Mouse (Mus musculus) CH12F3 (cell line): ENCODE measurements around the gene Slc9a5.

Experiments
- in situ Hi-C: fragments of 300-500 bp; cut with MboI; formaldehyde crosslinking; loops from 2 replicates; pipeline ENCODE4 v1.14.3; 2020; ENCODE audit warnings: low sequenced_read_pairs

The Slc9a5 gene

DNA sequence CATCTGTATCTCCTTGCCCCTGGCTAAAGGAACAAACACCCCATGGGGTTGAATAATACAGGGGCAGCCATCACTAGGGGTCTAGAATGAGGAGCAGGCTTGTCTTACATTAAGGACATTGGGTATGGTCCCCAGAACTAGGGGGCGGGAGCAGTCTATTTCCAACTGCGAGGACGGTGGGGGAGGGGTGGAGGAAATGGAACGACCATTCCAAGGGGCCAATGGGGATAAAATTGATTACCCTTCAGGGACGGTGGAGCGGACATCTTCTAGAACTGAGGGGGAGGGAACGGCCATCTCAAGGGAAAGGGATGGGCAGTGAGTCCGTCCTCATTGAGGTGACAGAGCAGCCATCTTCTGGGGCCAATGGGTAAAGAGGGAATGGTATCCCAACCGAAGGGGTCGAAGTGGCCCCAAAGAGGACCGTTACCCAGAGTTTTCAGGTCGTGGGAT is 23.0 kb upstream of the Slc9a5 start:
- in situ Hi-C loops = no loop called here

DNA sequence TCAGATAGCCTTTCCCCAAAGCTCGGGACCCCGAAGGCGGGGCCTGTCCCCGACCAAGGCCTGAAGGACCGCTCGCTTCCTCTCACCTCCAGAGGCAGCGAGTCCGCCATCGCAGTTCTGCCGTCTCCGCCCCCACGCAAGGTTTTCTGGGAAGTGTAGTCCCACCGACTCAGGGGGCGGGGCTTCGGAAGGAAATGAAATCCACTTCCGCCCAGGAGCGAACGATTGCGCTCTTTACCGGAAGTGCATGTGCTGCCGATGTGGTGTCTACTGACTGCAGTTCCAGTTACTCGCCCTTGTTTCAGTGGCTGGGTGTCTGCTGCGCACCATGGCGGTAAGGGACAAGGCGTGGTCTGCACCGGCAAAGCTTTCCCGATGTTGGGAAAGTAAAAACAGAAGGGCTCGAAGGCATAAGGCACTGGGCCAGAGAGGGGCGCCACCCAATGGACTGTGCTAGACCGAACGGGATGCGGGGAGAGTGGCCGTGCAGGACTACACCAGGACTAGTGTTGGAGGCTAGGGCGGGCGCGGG is 22.4 kb upstream of the Slc9a5 start, which contains the start of the genes Lrrc29 and Tmem208:
Lrrc29 (minus strand) TSS at position 138 of the 532 bp plus-strand sequence.
Tmem208 (plus strand) TSS at position 214 of the 532 bp plus-strand sequence.
- in situ Hi-C loops = no loop called here

DNA sequence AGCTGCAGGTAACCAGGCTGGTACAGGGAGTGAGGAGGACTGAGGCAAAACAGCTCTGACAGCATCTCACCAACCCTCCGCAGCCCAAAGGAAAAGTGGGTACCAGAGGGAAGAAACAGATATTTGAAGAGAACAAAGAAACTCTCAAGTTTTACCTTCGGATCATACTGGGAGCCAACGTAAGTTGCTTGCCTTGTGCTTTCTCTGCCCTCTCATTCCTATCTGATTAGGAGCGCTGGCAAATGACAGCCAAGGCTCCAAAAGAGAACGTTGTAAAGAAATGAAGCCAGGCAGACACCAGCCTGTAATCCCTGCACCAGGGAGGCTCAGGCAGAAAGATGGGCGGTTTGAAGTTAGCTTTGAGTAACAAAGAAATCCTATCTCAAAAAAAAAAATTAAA is 21.7 kb upstream of the Slc9a5 start:
- in situ Hi-C loops = no loop called here

DNA sequence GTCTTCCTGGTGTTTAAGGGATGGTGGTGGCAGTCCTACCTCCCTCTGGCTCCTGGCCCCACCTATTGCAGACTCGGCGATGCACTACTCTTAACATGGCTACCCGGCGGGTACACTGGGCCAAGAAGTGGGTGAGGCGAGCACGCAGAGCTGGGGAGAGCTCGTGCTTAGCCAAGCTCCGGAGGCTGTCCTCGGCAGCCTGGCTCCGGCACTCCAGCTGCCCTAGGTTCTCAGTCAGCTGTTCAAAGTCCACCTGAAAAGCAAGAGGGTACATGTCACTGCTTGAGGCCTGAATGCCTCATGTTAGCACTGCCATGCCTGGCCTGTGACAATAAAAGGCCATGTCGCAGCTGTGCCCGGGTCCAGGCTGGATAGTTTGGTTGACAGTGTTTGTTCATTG is 18.3 kb upstream of the Slc9a5 start:
- in situ Hi-C loops = no loop called here

DNA sequence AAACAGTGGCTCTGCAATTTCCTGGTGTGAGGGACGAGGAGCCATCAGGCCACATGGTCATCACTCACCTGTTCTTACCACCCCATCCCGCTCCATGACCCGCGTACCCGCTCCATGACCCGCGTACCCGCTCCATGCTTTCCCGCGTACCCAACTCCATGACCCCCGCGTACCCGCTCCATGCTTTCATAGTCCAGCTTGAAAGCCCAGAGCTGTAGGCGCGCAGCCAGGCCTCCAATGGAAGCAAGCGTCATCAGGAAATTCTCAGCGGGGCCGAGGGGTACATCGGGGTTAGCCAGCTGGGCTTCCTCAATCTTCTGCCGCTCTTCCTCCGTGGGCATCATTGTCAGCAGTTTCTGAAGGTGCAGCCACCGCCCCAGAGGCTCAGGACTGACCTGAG is 17.2 kb upstream of the Slc9a5 start:
- in situ Hi-C loops = no loop called here

GRCm38 (mm10) chr8:105331931-105332330 is 16.7 kb upstream of the Slc9a5 start:
- in situ Hi-C loops = no loop called here

DNA sequence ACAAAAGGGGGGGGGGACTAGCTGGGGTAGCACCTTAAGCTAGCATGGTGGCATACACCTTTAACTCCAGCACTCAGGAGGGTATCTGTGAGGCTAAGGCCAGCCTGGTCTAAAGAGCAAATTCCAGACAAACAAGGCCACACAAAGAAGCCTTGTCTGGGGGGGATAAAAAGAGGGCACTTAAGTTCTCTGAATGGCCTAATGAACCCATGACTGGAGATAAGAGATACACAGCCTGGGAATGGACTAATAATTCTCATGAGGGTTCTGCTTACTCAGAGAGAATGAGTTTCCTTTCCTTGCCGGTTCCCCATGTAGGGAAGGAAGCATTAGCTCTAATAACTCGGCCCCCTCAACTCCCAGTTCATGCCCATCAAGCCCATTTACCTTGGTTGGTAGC is 16.1 kb upstream of the Slc9a5 start:
- in situ Hi-C loops = no loop called here

GRCm38 (mm10) chr8:105336373-105337130 is 12.1 kb upstream of the Slc9a5 start:
- in situ Hi-C loops = no loop called here

GRCm38 (mm10) chr8:105338992-105339391 is 9.7 kb upstream of the Slc9a5 start:
- in situ Hi-C loops = no loop called here

GRCm38 (mm10) chr8:105339886-105340635 is 8.6 kb upstream of the Slc9a5 start:
- in situ Hi-C loops = no loop called here

DNA sequence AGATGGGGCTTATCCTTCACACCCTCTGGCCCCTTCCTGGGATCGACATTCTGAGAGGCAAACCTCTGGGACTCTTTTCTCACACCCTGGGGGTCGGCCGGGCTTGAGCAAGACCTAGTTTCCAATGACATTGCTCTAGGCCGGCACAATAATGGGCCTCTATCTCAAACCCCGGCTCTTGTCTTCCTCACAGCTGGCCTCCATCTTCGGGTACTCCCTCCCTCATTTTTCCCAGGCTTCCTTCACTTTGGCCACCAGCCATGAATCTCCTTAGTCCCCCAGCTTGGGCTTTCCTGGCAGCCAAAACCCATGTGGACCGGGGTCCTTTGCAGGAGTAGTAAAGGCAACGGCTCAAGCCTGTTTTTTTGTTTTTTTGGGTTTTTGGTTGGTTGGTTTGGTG is 7.2 kb upstream of the Slc9a5 start:
- in situ Hi-C loops = no loop called here

DNA sequence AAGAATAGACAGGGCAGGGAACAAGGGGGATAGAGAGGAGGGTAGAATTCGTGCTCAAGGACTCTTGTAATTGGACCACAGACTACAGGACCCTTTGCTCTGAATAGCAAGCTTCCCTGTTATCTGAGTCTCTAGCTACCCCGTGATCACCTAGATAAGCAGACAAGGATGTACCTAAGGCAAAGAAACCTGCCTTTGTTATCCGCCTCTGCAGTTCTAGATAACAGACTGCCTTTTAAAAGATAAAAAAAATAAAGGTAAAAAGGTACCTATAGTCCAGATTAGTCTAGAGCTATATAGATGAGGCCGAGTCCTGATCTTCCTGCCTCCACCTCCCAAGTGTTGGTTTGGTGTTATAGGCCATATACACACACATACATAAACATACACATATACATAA is 5.9 kb upstream of the Slc9a5 start:
- in situ Hi-C loops = no loop called here

GRCm38 (mm10) chr8:105343791-105344574 is 4.7 kb upstream of the Slc9a5 start:
- in situ Hi-C loops = no loop called here

GRCm38 (mm10) chr8:105345061-105345975 is 3.3 kb upstream of the Slc9a5 start:
- in situ Hi-C loops = no loop called here

DNA sequence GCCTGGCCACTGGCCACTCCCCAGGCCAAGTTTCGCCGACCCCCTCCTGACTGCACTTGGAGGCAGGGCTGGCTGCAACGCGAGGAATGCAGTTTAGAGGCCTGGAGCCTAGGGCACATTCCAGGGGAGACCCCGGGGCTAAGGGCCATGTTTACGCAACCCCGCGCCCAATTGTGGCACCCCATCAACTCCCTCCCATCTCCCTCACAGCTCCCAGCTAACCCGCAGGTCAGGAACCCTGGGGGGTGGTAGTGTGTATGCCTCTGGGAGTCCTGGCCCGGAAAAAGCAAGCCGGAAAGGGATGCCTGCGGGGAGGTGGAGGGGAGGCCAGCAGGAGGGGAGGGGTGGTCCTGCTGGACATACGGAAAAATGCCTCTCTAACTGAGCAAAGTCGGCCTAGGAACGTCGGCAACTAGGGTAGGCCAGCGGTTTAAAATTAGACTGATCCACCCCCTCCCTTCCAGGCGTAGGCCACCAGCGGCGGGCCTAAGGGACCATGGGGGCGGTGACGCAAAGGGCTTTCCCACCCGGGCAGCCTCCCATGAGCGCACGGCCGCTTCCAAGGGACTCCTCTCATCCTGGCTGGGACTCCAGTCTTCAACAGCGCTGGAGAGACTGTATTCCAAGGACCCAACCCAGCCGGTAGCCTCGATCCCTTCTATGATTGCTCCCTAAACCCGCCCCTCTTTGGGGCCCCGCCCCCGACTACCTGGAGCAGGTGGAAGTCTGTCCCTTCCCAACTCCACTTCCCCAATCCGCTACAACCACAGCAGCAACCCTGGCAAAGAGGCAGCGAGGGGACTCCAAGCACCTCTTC is 1.8 kb upstream of the Slc9a5 start:
- in situ Hi-C loops = no loop called here

DNA sequence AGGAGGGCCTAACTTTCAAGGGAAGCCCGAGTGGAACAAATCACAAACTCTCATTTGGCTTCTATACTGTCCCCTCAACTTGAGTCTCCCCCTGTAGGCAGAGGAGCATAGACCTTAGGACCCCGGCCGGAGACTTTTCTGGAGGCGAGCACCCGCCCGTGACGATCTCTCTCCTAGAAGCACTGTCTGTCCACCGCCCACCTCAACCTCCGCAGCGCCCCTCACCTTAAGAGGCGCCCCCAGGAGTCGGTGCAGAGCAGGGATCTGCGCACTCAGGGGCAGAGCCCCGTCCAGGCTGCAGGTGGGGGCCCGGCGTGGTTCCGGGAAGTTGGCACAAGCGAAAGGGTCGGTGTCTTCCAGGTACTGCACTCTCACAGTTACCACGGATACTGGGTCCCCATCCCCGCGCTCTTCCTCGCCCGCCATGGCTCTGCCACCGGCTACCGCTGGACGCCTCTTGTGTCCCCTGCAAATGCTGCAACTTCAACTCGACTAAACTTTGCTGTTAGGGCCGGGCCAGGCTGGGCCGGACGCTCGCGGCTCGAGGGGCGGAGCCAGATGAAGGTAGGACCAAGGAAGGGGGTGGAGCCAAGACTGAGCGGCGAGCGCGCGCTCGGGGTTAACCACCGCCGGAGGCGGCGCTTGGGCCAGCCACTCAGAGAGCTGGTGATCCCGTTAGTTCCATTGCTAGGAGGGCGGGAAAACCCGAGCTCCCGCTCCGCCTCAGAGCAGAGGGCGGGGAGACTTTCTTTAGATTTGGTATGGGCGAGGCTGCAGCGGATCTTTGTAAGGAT is 1.0 kb upstream of the Slc9a5 start, which contains the start of gene Fhod1:
Fhod1 (minus strand) TSS at position 526 of the 794 bp plus-strand sequence.
- in situ Hi-C loops = no loop called here

- in situ Hi-C loops = no loop called here
Measured at GRCm38 (mm10) chr8:105349096-105349771, 591 bp downstream of the Slc9a5 start.

GRCm38 (mm10) chr8:105350186-105350585 is 1.5 kb downstream of the Slc9a5 start:
- in situ Hi-C loops = no loop called here
